Mouse (Mus musculus) left cerebral cortex, postnatal 10 days (tissue): ENCODE measurements around the gene Git1. TPM values are rescaled to one million over a fixed set of nuclear protein-coding genes. Genes with fewer than 3 reads are reported as not detected.

Experiments
- total RNA-seq, 2 experiments: library from RNA; stranded (reverse); gene quantifications; 2 replicates each; pipeline ENCODE4 v1.2.3; 2021

Gene Git1
- total RNA-seq, 2 experiments from 2014 or later = 138 to 142 TPM

Other genes starting within 250 kb of the Git1 start
- 10 to 100 TPM; 18.4 to 21.1 TPM for gene Coro6, start 31.2 kb upstream of the Git1 start, total RNA-seq
- gene Ankrd13b, start 3.9 kb upstream of the Git1 start, total RNA-seq = 100 to 1,000 TPM; 149 to 152 TPM
- gene Abhd15, start 21.6 kb downstream of the Git1 start, total RNA-seq = 1 to 10 TPM in 1 of 2 experiments, under 1 TPM in 1; 0.85 to 1.7 TPM
- gene Trp53i13, start 22.4 kb downstream of the Git1 start, total RNA-seq = 1 to 10 TPM; 3.3 to 3.8 TPM
- not detected for gene Gm10392, start 25.6 kb downstream of the Git1 start, total RNA-seq
- 100 to 1,000 TPM; 109 to 111 TPM for gene Taok1, start 114.3 kb downstream of the Git1 start, total RNA-seq
- gene Nufip2, start 192.6 kb downstream of the Git1 start, total RNA-seq = 10 to 100 TPM; 74.9 to 80.8 TPM
- not detected for gene Cryba1, start 231.7 kb downstream of the Git1 start, total RNA-seq